Mouse (Mus musculus): ENCODE data around the gene Adcy6. TPM values are rescaled to one million over a fixed set of nuclear protein-coding genes. Genes with fewer than 3 reads are reported as not detected.

Gene Adcy6
- polyA plus RNA-seq, 1 experiment from 2014 or later: 18.6 TPM

DNA sequence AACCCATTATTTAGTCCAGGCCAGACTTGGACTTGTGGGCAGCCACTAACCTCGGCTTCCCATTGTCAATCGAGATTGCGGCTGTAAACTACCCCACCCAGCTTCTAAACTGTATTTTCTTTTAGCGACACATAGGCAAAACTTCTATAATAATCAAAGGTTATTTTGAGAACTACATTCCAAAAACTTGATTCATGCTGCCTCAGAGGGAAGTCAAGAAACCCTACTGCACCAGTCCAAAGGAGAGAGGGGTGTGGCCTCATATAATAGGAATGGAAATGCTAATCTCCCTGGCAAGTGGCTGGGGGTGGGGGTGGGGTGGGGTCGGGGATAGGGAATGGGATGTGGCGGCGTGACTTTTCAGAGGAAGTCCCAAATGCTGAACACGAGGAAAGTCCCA is 16.2 kb upstream of the Adcy6 start:
- H3K4me2 ChIP-seq (replicated peaks): no peak overlapping the region
- H3K4me3 ChIP-seq: no peak overlapping the region
- no peaks in the 10 kb centered on the region for H3K9me3 ChIP-seq (replicated peaks)
- 27% methylated on average over 8 of the region's 8 CpGs for WGBS
- ATAC-seq (ENCODE audit: low FRiP score): no peak
- H3K27ac ChIP-seq: no peak overlapping the region
- H3K36me3 ChIP-seq: no peaks in the 10 kb centered on the region
- peaks cover 34% of the 10 kb centered on the region for H3K27me3 ChIP-seq
- no peak overlapping the region for H3K9ac ChIP-seq
- peaks cover 34% of the 10 kb centered on the region for H3K4me1 ChIP-seq

DNA sequence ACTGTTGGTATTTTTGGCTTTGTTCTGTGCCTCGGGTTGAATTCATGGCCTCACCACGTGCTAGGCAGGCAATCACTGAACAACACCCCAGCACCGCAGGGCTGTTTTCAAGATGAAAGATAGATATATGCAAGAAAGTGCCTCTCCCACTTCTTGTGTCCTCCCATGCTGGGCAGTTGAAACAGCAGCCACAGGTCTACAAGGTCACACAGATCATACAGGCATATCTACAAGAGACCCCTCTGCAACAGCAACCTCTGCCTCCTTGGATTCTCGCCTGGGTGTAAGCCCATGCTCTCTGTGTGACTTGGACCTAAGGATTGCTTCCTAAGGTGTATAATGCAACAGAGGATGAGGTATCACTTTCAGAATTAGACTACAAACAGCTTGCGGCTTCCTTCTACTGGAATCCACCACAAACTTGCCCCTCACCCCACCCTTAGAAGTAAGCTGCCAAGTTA is 13.5 kb upstream of the Adcy6 start:
- Histone ChIP-seq H3K4me3 (no peak overlapping the region), H3K36me3 (no peaks in the 10 kb centered on the region), H3K9ac (no peak overlapping the region), H3K27me3 (peaks cover 14% of the 10 kb centered on the region), H3K27ac (no peak overlapping the region), H3K4me1 (peaks cover 15% of the 10 kb centered on the region), H3K9me3 (replicated peaks) (no peaks in the 10 kb centered on the region), H3K4me2 (replicated peaks) (no peak overlapping the region)
- no peak for ATAC-seq (ENCODE audit: low FRiP score)
- WGBS: 53% methylated on average over 5 of the region's 5 CpGs

DNA sequence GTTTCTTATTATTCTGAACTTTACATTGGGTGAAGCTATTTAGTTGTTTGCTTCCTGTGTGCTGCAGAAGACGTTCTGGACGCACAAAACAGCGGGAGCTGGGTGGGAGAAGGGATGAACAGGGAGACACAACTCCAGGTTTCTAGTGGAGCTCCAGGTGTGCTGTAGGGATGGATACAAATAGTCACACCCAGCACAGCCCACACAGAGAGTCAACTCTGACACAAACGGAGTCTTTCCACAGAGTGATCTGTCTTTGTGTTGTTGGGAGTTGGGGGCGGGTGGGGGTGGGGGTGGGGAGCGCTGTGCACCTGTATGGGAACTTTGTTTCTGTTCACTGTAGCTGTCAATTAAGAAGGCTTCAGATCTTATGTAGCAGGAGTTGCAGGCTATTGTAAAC is 12.8 kb upstream of the Adcy6 start:
- Histone ChIP-seq H3K4me1 (peaks cover 11% of the 10 kb centered on the region), H3K27ac (no peak overlapping the region), H3K36me3 (no peaks in the 10 kb centered on the region), H3K9ac (no peak overlapping the region), H3K4me2 (replicated peaks) (no peak overlapping the region), H3K9me3 (replicated peaks) (no peaks in the 10 kb centered on the region), H3K27me3 (peaks cover 8% of the 10 kb centered on the region), H3K4me3 (no peak overlapping the region)
- no peak for ATAC-seq (ENCODE audit: low FRiP score)
- WGBS: 10% methylated on average over 6 of the region's 6 CpGs

DNA sequence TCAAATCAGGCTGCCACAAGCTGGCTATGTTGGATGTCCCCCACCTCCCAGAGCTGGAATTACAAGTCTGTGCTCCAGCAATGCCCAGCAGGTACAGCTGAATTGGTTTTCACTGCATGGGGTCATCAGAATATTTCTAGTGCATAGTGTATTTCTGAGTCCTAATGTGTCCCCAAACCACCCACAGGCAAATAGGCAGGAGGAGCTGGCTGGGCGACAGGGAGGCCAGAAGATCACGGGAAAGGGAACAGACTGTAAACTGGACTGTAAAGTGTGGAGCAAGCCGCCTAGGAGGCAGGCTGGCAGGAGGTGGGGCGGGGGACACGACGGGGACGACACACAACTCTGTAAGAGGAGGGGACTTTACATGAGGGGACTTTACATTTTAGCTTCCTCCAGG is 12.3 kb upstream of the Adcy6 start:
- no peak overlapping the region for H3K27ac ChIP-seq
- no peaks in the 10 kb centered on the region for H3K9me3 ChIP-seq (replicated peaks)
- H3K9ac ChIP-seq: no peak overlapping the region
- no peak overlapping the region for H3K4me2 ChIP-seq (replicated peaks)
- 4% methylated on average over 7 of the region's 7 CpGs for WGBS
- H3K27me3 ChIP-seq: peaks cover 8% of the 10 kb centered on the region
- H3K4me3 ChIP-seq: no peak overlapping the region
- H3K4me1 ChIP-seq: peaks cover 11% of the 10 kb centered on the region
- no peak for ATAC-seq (ENCODE audit: low FRiP score)
- H3K36me3 ChIP-seq: no peaks in the 10 kb centered on the region

DNA sequence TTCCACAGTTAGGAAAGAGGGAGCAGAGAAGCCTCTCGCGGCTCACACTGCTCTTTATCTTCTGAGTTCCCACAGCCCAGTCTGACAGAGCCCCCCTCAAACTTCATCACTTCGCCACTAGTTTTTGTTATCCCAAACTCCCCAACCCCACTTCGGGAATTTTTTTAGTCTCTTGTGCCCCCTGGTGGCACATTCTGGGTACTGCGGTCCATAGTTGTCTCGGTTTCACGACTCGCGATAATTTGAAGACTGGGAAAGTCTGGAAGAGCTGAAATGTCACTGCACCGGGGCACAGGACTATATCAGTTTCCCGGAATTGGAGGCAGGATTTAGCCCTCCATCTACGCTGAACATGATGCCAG is 7.3 kb upstream of the Adcy6 start:
- ATAC-seq (ENCODE audit: low FRiP score): no peak
- Histone ChIP-seq H3K9ac (no peak overlapping the region), H3K36me3 (no peaks in the 10 kb centered on the region), H3K9me3 (replicated peaks) (no peaks in the 10 kb centered on the region), H3K4me3 (no peak overlapping the region), H3K27me3 (peaks cover 10% of the 10 kb centered on the region), H3K4me2 (replicated peaks) (0 out of 2 replicates have a peak overlapping the region, but pooled peaks have one; percentile 15), H3K27ac (no peak overlapping the region), H3K4me1 (peaks cover 14% of the 10 kb centered on the region)
- WGBS: 1% methylated on average over 12 of the region's 12 CpGs

DNA sequence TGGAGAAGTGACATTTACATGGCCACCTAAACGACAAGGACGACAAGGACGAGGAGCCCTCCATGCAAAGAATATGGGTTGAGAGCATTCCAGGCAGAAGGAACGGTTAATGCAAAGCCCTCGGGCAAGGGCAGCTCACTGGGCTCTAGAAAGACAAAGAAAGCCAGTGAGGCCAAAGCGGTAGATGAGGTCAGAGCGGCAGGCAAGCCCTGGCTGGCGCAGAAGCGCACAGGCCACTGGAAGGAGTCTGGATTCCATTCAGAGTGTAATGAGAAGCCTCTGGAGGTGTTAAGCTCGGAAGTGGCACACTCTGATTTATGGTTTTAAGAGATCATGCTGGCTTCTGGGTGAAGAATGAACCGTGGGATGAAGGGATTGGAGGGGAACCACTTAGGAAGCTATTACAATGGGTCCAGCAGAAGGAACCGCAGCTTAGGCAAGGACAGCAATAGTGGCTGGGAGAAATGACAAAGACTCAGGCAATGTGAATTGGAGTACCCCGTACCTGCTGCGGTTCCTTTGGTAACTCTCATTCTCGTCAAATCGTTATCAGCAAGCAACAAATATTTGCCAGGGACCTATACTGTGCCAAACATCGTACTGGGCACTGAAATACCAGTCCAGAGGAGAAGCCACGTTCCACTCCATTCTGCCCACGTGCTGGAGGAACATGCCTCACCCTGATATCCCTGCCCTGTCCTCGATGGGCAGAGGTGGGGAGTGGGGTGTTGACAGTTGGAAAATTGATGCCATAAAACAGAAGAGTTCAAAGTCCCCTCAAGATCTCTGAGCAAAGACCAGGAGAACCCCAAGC is 6.7 kb upstream of the Adcy6 start:
- Histone ChIP-seq H3K9ac (no peak overlapping the region), H3K27ac (no peak overlapping the region), H3K27me3 (peaks cover 10% of the 10 kb centered on the region), H3K4me2 (replicated peaks) (0 out of 2 replicates have a peak overlapping the region, but pooled peaks have one; percentile 15), H3K4me3 (no peak overlapping the region), H3K9me3 (replicated peaks) (no peaks in the 10 kb centered on the region), H3K4me1 (peaks cover 14% of the 10 kb centered on the region), H3K36me3 (no peaks in the 10 kb centered on the region)
- no peak for ATAC-seq (ENCODE audit: low FRiP score)
- WGBS: 49% methylated on average over 20 of the region's 20 CpGs

DNA sequence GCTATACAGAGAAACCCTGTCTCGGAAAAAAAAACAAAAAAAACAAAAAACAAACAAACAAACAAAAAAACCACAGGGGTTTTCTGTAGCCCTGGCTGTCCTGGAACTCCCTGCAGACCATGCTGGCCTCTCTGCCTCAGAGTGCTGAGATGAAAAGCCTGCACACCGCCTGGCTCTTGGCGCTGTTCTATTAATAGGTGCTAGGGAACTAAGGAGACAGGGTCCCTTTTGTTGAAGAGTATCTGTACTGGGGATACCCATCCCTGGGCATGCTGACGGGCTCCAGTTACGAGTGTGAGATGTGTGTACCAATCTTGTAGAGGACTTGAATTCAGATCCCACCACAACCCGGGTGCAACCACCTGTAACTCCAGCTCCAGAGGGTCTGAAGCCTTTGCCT is 5.9 kb upstream of the Adcy6 start:
- no peak overlapping the region for H3K9ac ChIP-seq
- ATAC-seq (ENCODE audit: low FRiP score): no peak
- H3K4me3 ChIP-seq: no peak overlapping the region
- no peaks in the 10 kb centered on the region for H3K9me3 ChIP-seq (replicated peaks)
- H3K36me3 ChIP-seq: no peaks in the 10 kb centered on the region
- no peak overlapping the region for H3K27ac ChIP-seq
- WGBS: 61% methylated on average over 6 of the region's 6 CpGs
- H3K4me1 ChIP-seq: peaks cover 14% of the 10 kb centered on the region
- H3K4me2 ChIP-seq (replicated peaks): no peak overlapping the region
- H3K27me3 ChIP-seq: peaks cover 7% of the 10 kb centered on the region; the same call in 1 of the 2 replicates

DNA sequence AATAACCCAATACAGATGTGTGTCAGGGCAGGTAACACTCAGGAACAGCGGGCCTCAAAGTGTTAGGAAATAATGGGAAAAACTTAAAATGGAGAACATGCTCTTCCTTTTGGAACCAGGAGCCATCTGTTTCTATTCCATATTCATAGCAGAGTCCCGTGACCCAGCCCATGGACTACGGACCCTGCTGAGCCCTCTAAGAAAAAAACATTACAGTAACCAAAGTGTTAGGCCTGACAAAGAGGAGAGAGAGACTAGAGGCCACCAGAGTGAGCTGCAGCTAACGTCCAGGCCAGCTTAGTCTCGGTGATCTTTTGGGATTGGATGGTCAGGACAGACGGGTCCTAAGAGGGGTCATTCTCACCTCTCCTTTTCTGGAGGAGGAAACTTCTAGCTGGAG is 5.1 kb upstream of the Adcy6 start:
- no peak overlapping the region for H3K9ac ChIP-seq
- peaks cover 7% of the 10 kb centered on the region; the same call in 1 of the 2 replicates for H3K27me3 ChIP-seq
- no peak overlapping the region for H3K4me3 ChIP-seq
- no peak for ATAC-seq (ENCODE audit: low FRiP score)
- 44% methylated on average over 6 of the region's 6 CpGs for WGBS
- H3K4me2 ChIP-seq (replicated peaks): no peak overlapping the region
- peaks cover 14% of the 10 kb centered on the region for H3K4me1 ChIP-seq
- no peaks in the 10 kb centered on the region for H3K9me3 ChIP-seq (replicated peaks)
- H3K36me3 ChIP-seq: no peaks in the 10 kb centered on the region
- H3K27ac ChIP-seq: no peak overlapping the region; the same call in 1 of the 2 replicates

DNA sequence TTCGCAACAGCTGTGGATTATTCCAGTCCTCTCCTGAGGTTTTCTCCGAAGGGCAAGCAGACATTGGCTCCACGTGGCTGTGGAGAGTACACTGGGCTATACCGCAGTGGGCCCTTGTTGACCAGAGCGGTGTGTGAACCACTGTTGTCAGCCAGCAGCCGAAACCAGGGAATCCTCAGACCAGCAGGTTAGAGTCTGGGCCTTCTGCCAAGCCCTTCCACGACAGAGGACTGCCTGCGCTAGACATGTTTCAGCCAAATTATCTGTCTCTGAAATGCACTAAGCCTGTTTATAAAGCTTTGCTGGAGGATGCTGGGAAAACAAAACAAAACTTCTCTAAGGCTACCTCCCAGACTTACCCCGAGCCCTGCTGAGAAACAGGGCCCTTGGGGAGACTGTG is 4.7 kb upstream of the Adcy6 start:
- Histone ChIP-seq H3K9me3 (replicated peaks) (no peaks in the 10 kb centered on the region), H3K27ac (no peak overlapping the region; the same call in 1 of the 2 replicates), H3K4me3 (no peak overlapping the region), H3K27me3 (peaks cover 7% of the 10 kb centered on the region; the same call in 1 of the 2 replicates), H3K4me1 (peaks cover 16% of the 10 kb centered on the region), H3K4me2 (replicated peaks) (no peak overlapping the region), H3K36me3 (no peaks in the 10 kb centered on the region), H3K9ac (no peak overlapping the region)
- ATAC-seq (ENCODE audit: low FRiP score): no peak
- WGBS: 44% methylated on average over 9 of the region's 9 CpGs

DNA sequence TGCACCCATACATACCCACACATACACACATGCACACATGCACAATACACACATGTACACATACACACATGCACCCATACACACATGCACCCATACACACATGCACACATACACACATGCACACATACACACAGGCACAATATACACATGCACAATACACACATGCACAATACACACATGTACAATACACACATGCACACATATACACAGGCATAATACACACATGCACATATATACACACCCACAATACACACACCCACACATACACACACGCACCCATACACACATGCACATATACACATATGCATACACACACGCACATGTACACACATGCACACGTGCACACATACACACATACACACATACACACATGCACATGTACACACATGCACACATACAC is 2.4 kb upstream of the Adcy6 start:
- H3K9me3 ChIP-seq (replicated peaks): no peaks in the 10 kb centered on the region
- ATAC-seq (ENCODE audit: low FRiP score): no peak
- H3K4me1 ChIP-seq: peaks cover 31% of the 10 kb centered on the region
- H3K4me2 ChIP-seq (replicated peaks): no peak overlapping the region
- H3K9ac ChIP-seq: no peak overlapping the region
- WGBS: 97% methylated on average over 3 of the region's 3 CpGs
- H3K4me3 ChIP-seq: no peak overlapping the region
- no peak overlapping the region for H3K27ac ChIP-seq
- H3K36me3 ChIP-seq: no peaks in the 10 kb centered on the region
- H3K27me3 ChIP-seq: peaks cover 7% of the 10 kb centered on the region; the same call in 1 of the 2 replicates

DNA sequence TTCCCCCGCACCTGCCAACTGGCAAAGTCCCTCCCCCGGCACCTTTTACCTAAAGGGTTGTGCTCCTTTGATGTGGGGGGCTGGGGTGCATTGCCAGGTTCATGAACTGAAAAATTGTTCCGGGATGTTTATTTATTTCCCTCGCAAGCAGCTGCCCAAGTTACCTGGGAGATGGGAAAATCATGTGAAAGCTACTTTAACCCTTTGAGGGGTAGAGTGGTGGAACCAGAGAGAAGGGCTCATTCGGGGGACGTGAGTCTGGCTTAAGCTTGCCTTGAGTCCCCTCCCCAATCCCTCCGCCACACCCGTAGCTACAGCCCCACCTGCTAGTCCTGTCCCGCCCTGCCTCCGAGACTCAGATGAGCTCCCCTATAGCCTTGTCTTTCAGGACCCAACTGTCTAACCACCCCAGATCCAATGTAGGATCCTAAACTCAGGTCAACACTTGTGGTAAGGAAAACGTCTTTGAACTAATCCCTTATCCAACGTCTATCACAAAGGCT is 306 bp upstream of the Adcy6 start:
- no peaks in the 10 kb centered on the region for H3K36me3 ChIP-seq
- WGBS: 4% methylated on average over 12 of the region's 12 CpGs
- ATAC-seq (ENCODE audit: low FRiP score): no peak
- H3K4me2 ChIP-seq (replicated peaks): peak overlapping the region; percentile 94
- H3K27me3 ChIP-seq: no peaks in the 10 kb centered on the region
- H3K4me1 ChIP-seq: peaks cover 36% of the 10 kb centered on the region
- peak overlapping the region; percentile 88 for H3K27ac ChIP-seq
- no peaks in the 10 kb centered on the region for H3K9me3 ChIP-seq (replicated peaks)
- peak overlapping the region; percentile 81 for H3K4me3 ChIP-seq
- peak overlapping the region; percentile 92 for H3K9ac ChIP-seq

DNA sequence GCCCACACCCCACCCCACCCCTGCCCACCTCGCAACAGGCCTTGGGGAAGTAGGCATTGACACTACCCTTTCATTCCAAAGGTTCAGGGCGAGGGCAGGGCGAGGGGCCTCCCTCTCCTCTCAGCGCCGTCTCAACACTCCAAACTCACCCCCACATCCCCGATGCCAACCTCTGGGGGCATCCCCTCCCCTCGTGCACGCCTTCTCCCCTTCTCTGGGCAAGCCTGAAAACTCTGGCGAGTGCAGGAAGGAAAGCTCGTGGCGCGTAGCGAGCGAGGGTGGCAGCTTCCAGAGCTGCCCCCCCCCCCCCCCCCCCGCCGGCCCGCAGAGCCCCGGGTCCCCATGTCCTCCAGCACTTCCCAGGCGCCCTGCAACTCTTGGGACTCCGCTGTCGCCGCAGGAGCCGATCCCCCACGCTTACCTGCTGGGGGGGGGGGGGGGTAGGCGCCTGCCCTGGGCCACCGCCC is 1.1 kb downstream of the Adcy6 start:
- Histone ChIP-seq H3K4me3 (peak overlapping the region; percentile 81), H3K4me2 (replicated peaks) (peak overlapping the region; percentile 94), H3K4me1 (peaks cover 28% of the 10 kb centered on the region), H3K27ac (peak overlapping the region; percentile 88), H3K36me3 (peaks cover 8% of the 10 kb centered on the region), H3K27me3 (no peaks in the 10 kb centered on the region), H3K9ac (peak overlapping the region; percentile 92), H3K9me3 (replicated peaks) (no peaks in the 10 kb centered on the region)
- peak; percentile 44 for ATAC-seq (ENCODE audit: low FRiP score)
- WGBS: 2% methylated on average over 7 of the region's 26 CpGs
